Mouse (Mus musculus): ENCODE data around the gene Frem2. TPM values are rescaled to one million over a fixed set of nuclear protein-coding genes. Genes with fewer than 3 reads are reported as not detected.

Gene Frem2
- polyA plus RNA-seq, 1 experiment, result 1.1 TPM

DNA sequence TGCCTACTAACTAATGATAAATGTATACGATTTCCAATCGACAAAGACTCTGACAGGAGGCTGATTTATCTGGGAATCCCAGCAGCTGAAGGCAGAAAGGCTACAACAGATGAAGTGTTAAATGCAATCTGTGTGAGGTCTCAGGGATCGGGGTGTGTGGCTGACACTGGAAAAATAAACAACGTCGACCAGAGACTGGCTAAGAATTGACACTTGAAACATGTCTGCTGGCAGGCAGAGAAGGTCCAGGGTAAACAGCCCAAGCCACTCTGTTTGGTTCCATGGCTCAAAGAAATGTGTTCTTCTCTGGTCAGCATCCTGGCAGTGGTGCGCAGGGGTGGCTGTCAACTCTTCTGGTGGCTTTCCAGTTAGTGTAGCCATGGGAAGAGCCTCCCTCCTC is 98.1 kb downstream of the Frem2 start:
- DNase-seq (ENCODE audit: extremely low spot score in 1 of 2, low spot score in 1 of 2), result no peak

DNA sequence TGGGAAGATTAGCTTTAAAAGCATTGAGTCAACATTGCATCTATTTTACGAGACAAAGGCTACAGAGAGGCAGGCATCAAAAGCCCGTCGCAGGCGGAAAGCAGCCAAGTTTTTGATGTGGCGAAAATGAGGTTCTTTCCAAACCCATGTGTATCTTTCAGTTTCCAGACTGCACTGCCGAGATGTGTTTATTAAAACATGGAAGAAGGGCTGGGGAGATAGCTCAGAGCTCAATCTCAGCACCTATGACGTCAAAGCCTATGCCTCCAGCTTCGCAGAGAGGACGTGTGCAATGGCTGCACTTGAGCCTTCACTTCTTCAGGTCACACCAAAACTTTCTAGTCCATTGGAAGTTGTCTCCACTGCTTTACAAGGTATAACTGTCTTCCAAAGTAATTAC is 98.9 kb downstream of the Frem2 start:
- no peak for DNase-seq (ENCODE audit: extremely low spot score in 1 of 2, low spot score in 1 of 2)

DNA sequence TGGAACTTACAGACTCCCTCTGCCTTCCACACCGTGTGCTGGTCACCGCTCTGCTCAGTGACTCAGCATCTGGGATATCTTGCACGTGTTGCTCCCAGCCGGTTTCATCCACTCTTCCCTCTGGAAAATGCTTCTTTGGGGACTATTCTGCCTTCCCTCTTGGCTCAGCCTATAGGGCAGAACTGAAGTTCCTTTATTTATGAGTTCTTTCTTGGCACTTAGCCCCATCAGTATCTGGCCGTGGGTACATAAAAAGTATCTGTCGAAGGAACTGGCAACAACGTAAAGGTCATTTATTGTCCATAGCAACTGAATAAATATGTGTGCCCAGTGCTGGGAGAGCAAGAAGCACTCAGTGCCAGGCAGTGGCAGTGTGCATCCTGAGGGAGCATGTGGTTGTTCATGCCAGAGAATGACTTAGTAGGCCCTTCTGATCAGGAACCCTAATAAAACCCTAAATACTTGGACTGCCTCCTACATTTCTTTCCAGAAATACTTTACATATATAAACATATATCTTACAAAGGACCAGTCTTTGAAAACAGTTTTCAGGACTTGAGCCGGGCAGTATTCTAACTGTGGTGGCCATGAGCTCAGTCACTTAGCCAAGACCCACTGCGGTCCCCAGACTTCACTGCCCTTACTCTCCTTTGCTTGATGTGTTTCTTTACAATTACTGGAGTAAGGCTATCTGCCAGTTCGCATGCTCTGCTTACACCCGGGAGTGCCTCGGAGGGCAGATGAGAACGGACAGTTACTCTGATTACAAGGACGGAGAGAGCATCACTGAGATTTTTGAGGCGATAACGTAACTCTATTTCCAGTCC is 99.6 kb downstream of the Frem2 start:
- DNase-seq (ENCODE audit: extremely low spot score in 1 of 2, low spot score in 1 of 2), result no peak

DNA sequence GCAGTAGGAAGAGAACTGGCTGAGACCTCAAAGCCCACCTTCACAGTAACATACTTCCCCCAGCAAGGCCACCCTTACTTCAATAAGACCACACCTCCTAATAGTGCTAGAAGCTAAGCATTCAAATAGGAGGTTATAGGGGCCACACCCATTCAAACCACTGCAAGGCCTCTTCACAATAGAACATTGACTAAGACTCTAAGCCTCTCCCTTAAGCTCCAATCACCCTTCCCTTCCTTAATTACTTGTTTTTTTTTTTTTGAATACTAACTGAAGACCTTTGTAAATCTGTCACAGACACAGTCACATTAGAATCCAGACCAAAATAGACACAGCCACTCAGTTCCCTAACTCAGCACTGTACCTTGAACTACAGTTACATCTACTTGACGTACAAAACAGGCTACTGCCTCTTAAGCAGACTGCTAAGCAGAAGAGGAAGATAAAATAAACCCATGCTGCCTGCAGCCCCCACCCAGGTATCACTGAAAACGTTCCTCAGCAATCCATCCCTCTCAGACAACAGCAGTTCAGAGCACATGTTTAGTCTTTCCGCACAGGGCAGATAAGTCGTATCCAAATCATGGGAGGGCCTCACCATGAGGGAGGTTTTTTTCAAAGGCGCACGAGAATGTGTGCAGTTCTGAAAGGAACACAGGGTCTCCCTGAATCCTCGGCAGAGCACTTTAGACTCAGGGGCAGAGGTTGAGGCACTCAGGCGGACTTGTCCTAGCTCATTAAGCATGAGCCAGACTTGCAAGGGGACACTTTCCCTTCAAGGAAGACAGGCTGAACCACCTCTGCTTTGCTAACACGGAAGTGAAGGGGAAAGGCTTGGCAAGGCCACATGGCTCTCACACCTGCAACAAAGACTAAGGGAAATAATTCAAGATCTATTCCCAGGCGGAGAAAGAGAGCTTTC is 101.9 kb downstream of the Frem2 start:
- DNase-seq (ENCODE audit: extremely low spot score in 1 of 2, low spot score in 1 of 2), result no peak

DNA sequence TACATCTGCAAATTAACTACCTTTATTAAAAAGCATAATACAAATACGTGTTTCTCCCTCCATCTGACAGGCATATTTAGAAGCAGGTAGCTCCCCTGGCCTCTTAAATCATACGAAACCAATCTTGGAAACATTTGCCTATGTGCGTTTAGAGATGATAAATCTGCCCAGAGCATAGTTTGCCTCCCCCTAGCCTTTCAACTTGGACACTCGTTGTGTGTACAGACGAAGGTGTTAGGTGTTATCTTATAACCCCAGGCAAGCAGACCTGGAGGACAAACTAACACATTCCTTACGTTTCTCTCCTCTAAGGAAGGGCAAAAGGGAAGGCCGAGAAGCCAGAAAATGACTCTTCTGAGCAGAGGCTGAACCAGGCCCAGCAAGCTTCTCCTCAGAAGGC is 104.5 kb downstream of the Frem2 start:
- no peak for DNase-seq (ENCODE audit: extremely low spot score in 1 of 2, low spot score in 1 of 2)

DNA sequence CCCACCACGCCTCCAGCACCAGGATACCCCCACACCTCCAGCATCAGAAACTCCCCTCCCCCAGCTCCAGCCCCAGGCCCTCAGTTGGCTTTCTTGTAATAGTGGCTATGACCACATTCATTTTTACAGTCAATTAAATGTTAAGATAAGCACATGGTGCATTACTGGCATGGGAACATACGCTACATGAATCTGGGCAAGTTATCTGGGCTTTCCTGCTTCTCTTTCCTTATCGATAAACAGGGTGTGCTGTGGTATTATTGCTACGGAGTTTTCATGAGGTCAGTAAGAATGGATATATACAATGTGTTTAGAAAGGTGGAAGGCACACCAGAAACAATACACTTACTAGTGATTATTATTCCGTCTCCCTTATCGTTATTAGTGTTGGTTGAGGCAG is 125.1 kb downstream of the Frem2 start:
- DNase-seq (ENCODE audit: extremely low spot score in 1 of 2, low spot score in 1 of 2), result no peak

DNA sequence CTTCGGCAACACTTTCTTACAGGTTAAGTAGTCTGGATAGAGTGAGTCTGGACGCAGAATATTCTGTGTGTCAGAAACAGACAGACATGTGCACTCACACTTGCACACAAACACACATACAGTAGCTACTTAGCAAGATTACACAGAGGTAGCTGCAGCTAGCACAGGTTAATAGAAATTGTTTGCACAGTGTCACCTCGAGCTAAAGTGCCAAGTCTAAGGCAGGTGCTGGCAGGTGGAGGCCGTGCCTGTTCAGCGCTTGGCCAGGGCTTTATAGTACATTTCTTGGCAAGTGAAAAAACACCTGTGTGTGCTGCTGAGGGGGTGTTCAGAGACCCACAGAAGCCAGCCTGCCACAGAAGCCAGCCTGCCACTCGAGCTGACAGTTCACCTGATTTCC is 126.8 kb downstream of the Frem2 start:
- no peak for DNase-seq (ENCODE audit: extremely low spot score in 1 of 2, low spot score in 1 of 2)

DNA sequence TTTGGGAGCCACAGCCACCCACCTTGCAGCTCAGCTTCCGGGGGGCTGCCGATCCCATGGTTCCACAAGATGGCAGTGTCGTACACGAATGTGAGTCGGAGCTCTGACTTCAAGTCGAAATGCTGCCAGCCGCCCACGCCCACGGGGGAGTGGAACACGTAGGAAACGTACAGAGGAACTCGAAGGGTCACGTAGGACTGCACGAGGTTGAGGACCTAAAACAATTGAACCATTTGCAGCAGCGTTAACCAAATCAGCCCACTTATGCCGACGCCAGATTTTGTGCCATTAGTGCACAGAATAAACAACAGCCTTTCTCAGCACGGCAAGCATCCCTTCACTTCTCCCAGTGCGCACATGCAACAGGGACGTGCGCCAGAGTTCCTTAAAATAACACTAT is 131.4 kb downstream of the Frem2 start:
- DNase-seq (ENCODE audit: extremely low spot score in 1 of 2, low spot score in 1 of 2), result peak; percentile 73 to 93

DNA sequence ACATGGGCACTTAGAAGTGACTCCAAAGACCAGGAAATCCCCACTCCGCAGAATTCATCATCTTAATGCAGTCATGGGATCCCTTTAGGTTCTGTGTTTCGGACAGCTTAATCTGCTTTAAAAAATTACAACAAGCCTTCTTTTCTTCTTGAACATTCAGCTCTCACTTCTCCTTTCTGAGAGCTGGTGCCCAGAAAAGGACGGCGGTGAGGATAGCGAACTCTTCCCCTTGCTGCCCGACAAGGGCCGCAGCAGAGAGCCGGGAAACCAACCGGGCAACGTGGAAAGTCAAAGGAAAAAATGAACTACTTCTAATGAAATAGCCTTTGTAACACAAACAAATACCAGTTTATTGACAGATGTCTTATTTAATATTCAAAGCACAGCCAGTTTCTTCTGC is 134.4 kb downstream of the Frem2 start:
- peak in 1 of 2 experiments; percentile 17 for DNase-seq (ENCODE audit: extremely low spot score in 1 of 2, low spot score in 1 of 2)

DNA sequence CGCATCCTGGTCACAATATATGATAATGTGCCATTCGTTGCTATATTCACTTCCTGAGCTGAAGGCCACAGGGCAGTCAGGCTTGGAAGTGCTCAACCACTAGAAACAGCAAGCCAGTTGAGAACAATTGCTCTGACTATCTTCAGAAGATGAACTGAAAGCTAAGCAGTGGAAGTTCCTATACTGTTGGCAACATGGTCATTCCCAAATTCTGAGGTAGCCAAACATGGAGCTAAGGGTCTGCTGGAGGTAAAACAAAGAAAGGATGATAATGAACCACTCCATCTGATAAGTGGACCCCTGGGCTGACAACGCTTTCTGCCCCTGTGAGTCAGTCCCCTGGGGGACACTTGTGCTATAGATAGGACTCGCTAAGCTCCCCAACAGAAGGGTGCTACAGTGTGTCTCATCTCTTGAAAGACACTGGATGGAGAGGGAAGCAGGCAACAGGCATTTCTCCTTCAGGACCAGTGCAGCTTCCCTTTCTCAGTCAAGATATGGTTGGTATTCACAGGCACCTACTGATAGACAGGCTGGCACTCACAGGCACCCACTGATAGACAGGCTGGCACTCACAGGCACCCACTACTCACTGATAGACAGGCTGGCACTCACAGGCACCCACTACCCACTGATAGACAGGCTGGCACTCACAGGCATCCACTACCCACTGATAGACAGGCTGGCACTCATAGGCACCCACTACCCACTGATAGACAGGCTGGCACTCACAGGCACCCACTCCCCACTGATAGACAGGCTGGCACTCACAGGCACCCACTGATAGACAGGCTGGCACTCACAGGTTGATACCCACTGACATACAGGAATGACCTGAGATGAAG is 142.7 kb downstream of the Frem2 start:
- DNase-seq (ENCODE audit: extremely low spot score in 1 of 2, low spot score in 1 of 2), result no peak

DNA sequence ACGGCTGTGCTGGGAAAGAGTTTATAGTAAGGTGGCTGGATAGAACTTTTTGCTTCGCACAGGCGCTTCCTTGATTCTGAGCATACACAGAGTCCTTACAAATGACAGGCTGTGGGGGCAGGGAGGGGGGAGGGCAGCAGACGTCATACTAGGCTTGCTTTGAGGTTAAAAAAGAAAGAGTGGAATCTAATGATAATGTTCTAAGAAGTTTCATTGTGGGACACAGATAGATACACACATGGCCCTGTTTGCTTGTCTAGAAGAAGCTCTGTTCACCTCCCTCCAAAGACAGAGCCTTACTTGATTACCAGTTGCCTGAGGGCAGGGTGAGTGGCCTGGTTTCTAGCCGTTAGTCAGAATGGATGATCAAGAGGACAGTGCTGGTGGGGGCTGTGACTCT is 144.1 kb downstream of the Frem2 start:
- no peak for DNase-seq (ENCODE audit: extremely low spot score in 1 of 2, low spot score in 1 of 2)

DNA sequence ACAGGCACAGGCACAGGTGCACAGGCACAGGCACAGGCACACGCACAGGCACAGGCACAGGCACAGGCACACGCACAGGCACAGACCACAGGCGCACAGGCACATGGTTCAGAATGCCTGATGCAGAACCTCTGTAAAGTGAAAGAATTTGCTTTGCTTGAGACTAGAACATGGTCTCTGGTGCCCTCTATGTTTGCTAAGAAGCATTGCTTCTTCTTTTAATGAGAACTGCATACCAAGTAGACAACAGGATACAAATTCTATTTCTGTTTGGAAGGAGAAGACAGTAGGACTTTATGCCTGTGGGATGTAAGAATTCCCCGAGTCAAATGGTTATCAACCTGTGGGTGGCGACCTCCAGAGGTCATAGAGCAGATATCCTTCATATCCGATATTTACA is 154.7 kb downstream of the Frem2 start:
- peak in 1 of 2 experiments; percentile 13 for DNase-seq (ENCODE audit: extremely low spot score in 1 of 2, low spot score in 1 of 2)

DNA sequence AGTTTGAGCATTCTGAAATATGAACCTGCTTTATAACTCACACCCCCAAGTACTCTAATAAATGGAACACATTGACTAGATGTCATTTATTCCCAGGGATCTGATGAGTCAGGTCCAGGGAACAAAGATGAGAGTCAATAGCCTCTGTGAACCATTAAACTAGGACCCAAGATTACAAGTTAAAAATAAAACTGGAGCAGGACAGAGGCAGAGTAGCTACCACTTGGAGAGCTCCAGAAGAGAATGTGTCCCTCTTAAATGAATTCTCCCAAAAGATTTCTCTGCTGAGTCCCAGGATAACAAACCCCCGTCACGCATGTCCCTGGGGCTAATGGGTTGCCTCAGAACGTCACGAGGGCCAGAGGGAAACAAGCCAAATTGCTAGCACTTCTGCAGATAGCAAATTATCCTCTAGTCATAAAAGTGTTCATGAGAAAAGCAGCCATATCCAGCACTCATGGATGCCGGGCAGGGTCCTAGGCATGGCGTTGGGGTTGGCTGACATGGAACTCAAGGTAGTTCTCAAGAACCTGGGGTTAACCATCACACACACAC is 158.7 kb downstream of the Frem2 start:
- no peak for DNase-seq (ENCODE audit: extremely low spot score in 1 of 2, low spot score in 1 of 2)

DNA sequence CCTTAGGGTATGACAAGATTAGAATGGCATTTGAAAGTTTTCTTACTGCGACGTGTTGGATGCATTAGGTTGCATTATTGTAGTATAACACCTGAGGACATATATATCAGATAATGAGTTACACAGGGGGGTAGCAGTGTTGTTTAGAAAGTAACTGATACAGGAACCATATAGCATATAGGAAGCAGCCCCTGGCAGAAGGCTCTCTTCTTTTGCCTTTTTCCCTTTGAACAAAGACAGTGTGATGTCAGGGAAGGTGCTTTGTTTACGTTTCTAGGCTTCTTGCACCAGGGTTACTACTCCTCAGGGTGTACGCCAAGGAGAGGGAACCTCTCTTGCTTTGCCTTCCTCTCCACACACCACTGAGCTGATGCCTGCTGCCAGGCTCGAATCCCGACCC is 168.8 kb downstream of the Frem2 start, which contains the start of gene Stoml3:
Gene Stoml3, plus strand, starts transcription at position 301 of the 400 bp plus-strand sequence.
- DNase-seq (ENCODE audit: extremely low spot score in 1 of 2, low spot score in 1 of 2), result no peak

DNA sequence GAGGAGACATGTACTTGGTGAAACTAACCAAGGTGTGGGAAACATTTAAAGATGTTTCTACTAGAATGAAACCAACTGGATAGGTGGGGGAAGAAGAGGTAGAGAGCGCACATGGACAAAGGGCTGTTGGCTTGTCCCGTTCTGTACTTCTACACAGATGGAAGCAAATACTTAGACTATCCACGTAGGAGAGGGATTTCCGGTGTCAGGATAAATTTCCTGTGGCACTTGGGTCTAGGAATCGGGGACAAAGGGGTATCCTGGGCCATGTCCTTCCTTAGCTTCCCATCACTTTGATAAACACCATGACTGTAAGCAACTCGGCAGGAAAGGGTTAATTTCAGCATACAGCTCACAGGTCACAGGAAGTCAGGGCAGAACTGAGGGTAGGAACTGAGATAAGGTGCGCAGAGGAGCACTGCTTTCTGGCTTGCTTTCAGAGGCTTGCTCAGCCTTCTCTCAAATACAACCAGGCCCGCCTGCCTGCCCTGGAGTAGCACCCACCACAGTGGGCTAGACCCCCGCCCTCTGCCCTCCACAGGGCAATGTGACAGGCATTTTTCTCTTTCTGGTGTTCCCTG is 170.1 kb downstream of the Frem2 start:
- no peak for DNase-seq (ENCODE audit: extremely low spot score in 1 of 2, low spot score in 1 of 2)

DNA sequence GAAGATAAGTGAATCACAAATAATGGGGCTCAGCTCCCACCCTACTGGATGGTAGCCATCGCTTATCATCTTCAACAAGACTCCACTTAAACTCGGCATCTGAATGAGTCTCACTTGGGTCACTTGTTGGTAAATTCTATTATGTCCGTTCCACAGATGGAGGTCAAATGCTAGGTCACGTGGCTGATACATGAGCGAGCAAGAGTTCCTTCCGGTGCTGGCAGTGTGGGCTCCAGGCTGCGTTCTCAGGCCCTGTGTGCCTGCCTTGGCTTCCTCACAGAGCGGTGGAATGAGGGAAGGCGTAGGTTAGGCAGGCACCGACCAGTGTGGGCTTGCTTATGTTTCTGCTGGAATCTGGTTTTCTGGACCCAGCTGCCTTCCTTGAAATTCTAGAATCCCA is 170.6 kb downstream of the Frem2 start:
- no peak for DNase-seq (ENCODE audit: extremely low spot score in 1 of 2, low spot score in 1 of 2)

DNA sequence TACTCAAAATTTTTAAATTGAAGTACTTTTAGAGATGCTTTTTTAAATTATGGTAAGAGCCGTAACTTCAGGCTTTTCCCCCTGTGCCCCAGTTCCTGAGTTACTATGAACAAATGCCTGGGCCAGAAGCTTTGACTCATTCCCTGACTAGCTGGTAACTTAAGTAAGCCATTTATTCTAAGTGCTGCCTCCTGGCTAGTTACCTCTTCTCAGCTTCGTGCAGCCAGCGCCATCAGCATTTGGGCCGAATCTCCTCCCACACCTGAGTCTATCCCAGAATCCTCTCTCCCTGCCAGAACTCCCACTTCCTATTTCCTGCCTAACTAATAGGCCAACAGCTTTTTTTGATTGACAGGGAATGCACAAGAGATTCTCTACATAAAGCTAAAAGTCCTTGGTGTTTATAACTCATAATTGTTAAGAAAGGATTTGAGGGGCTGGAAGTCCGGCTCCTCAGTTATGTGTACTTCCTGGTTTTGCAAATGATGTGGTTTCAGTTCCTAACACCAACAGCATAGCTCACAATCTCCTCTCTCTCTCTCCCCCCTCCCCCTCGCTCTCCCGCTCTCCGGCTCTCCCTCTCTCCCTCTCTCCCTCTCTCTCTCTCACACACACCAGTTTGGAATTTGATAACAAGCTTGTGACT is 173.6 kb downstream of the Frem2 start:
- DNase-seq (ENCODE audit: extremely low spot score in 1 of 2, low spot score in 1 of 2), result no peak

DNA sequence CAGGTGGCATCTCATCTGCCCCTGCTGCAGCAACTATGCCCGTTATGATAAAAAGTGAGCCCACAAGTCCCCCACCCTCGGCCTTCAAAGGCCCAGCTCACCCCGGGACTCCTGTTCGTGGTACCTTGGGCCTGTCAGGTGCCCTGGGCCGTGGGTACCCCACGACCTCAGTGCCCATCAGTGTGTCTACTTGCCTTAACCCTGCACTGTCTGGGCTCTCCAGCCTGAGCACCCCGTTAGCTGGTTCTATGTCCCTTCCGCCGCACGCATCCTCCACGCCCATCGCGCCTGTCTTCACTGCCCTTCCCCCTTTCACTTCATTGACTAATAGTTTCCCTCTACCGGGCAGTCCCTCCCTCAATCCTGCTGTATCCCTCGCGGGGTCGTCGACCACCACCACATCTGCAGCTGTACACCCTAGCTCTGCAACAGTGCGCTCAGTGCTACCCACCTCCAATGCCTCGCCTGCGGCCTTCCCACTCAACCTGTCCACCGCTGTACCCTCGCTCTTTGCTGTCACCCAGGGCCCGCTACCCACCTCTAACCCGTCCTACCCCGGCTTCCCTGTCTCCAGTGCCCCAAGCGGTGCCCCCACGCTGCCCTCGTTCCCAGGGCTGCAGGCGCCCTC is 178.6 kb downstream of the Frem2 start:
- DNase-seq (ENCODE audit: extremely low spot score in 1 of 2, low spot score in 1 of 2), result no peak

DNA sequence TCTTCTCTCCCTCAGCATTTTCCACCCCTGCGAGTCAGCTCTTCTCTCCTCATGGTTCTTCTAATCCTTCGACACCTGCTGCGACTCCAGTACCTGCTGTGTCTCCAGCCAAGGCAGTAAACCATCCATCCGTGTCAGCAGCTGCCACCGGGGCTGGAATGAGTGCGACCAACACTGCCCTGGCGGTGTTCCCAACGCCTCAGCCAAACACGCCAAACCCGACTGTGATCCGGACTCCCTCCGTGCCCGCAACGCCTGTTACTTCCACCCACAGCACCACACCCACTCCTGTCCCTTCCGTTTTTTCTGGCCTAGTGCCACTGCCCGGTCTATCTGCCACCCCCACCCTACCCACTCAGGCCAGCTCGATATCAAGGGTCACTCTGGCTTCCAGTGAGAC is 179.7 kb downstream of the Frem2 start:
- no peak for DNase-seq (ENCODE audit: extremely low spot score in 1 of 2, low spot score in 1 of 2)

Data from frontal cortex, adult 2 months (tissue).